Mouse (Mus musculus) neural tube, embryonic 12.5 days (tissue): Measurements from ENCODE around the gene Gm11567. TPM values are rescaled to one million over a fixed set of nuclear protein-coding genes. Genes with fewer than 3 reads are reported as not detected.
"Not testable (repeated sequence)": the region's sequence is repeated elsewhere in the genome, so short reads cannot be mapped to it uniquely, and the experiment has no call there.

Experiments used
- ATAC-seq: fragments of 200-750 bp; cut with Nextera tagmentation; 2 replicates; pipeline ENCODE4 v1.8.0; 2017; ENCODE audit warnings: low read depth, mild to moderate bottlenecking, moderate TSS enrichment, moderate library complexity; ENCODE audit not compliant: low FRiP score
- H3K27ac ChIP-seq: fragments of 300-500 bp; sonication (generic); 2 replicates; pipeline ENCODE4 v1.5.1; 2016
- H3K27me3 ChIP-seq: fragments of 300-500 bp; sonication (generic); replicated peaks from 2 replicates; pipeline ENCODE4 v1.6.1; 2016; ENCODE audit warnings: mild to moderate bottlenecking
- H3K36me3 ChIP-seq: fragments of 300-500 bp; sonication (generic); 2 replicates; pipeline ENCODE4 v1.6.1; 2016; ENCODE audit warnings: mild to moderate bottlenecking
- H3K4me1 ChIP-seq: fragments of 300-500 bp; sonication (generic); 2 replicates; pipeline ENCODE4 v1.6.1; 2016
- H3K4me2 ChIP-seq: fragments of 300-500 bp; sonication (generic); replicated peaks from 2 replicates; pipeline ENCODE4 v1.6.1; 2016; ENCODE audit warnings: mild to moderate bottlenecking
- H3K4me3 ChIP-seq: fragments of 300-500 bp; sonication (generic); 2 replicates; pipeline ENCODE4 v1.5.1; 2016
- H3K9ac ChIP-seq: fragments of 300-500 bp; sonication (generic); 2 replicates; pipeline ENCODE4 v1.6.1; 2016; ENCODE audit warnings: mild to moderate bottlenecking
- H3K9me3 ChIP-seq: fragments of 300-500 bp; sonication (generic); 2 replicates; pipeline ENCODE4 v1.6.1; 2016; ENCODE audit warnings: mild to moderate bottlenecking
- WGBS: fragments of 180-500 bp; shearing (Covaris S2); methylation state at CpG from one replicate; pipeline ENCODE4 v1.1.7; 2016; 5-methylcytosine and 5-hydroxymethylcytosine counted together
- polyA plus RNA-seq: library from polyadenylated mRNA; unstranded; fragments of >200 nt; fragmentation: Nextera tagmentation; extraction: Ambion mirVana; gene quantifications from 2 replicates; pipeline ENCODE4 v1.2.1, GENCODE M21; 2016

Gene Gm11567
- polyA plus RNA-seq: not detected in 2 replicates

DNA sequence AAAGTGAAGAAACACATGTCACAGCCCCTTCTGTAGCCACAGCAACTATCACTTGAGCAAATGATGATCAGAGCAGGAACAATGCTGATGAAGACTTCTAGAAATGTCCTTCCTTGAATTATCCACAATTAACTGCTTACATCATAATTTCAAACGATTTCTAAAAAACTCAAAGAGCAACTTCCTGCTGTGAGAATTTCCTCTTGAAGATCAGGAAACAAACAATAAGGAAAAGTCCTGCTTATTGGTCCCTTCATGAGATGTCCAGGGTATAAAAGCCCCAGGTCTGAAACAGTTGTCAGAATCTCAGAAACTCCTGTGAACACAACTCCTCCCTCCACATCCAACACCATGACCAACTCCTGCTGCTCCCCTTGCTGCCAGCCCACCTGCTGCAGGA, at the start of gene Gm11567:
Gm11567 (plus strand) TSS at position 301 of the 400 bp plus-strand sequence.
- H3K36me3 ChIP-seq, H3K4me2 ChIP-seq, H3K27ac ChIP-seq, H3K4me1 ChIP-seq, ATAC-seq, H3K9me3 ChIP-seq, H3K4me3 ChIP-seq, H3K27me3 ChIP-seq, H3K9ac ChIP-seq: not testable (repeated sequence)
- 47% methylated on average over 1 of the region's 1 CpGs for WGBS

DNA sequence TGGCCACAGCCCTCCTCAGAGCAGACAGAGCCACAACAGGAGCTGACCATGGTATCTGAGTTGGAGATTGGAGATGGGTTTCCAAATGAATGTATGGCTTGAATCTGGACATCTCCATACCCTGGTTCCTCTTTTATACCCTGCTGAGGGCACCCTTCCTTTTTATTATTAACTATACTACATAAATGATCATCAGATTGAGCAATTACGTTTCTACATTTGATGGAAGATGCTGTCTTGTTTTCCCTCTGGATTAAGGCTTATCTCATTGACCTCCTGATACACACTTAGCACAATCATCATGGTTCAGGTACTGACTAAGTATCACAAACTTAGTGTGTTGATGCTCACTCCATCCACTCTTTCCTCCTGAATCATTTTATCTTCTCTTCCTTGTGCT, 41.0 kb upstream of the Gm11567 start, which contains the start of gene 2300003K06Rik:
2300003K06Rik (minus strand) TSS at position 101 of the 400 bp plus-strand sequence.
- Histone ChIP-seq H3K4me2 (no peak within 1 kb of the TSS), H3K9ac (no peak within 1 kb of the TSS), H3K9me3 (no peaks in the 10 kb centered on the region), H3K36me3 (no peaks in the 10 kb centered on the region), H3K27ac (no peak within 1 kb of the TSS), H3K27me3 (no peaks in the 10 kb centered on the region), H3K4me1 (no peaks in the 10 kb centered on the region), H3K4me3 (no peak within 1 kb of the TSS)
- 84% methylated on average over 1 of the region's 1 CpGs for WGBS
- no peak for ATAC-seq

DNA sequence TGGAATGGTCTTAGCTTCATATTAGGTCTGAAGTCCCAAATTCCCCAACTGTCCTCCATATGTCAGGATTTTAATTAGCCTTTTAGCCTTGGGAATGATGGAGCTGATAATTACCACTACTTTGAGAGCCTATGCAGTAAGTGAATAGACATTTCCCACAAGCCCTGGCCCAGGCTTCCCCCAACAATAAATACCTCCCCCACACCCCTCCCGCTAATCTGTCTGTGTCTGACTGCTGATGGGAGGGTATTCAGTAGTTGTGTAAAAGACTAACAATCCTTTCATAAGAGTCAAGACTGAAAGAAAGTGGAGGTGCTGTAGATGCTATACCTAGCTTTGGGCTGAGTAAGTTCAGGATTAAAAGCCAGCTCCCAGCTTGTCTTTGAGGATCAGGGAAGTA, 36.8 kb upstream of the Gm11567 start:
- Histone ChIP-seq H3K4me1 (no peaks in the 10 kb centered on the region), H3K9ac (no peak overlapping the region), H3K4me2 (no peak overlapping the region), H3K36me3 (no peaks in the 10 kb centered on the region), H3K27me3 (no peaks in the 10 kb centered on the region), H3K9me3 (no peaks in the 10 kb centered on the region), H3K4me3 (no peak overlapping the region), H3K27ac (no peak overlapping the region)
- WGBS: 28% methylated on average over 1 of the region's 1 CpGs
- no peak for ATAC-seq

DNA sequence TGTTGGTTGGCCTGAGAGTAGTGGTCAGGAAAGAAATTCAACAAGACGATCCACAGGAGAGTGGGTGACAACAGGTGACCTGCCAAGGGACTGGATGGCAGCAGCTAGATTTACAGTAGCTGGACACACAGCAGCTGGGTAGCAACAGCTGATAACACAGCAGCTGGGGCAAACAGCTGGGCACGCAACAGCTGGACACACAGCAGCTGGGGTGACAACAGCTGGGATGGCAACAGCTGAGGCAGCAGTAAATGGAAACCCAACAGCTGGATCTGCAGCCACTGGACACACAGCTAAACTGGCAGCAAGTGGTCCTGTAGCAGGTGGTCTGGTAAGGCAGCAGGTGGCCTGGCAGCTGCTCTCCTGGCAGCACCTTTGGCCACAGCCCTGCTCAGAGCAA, 32.2 kb upstream of the Gm11567 start:
- Histone ChIP-seq H3K9me3 (no peaks in the 10 kb centered on the region), H3K27ac (no peak overlapping the region), H3K9ac (no peak overlapping the region), H3K4me2 (no peak overlapping the region), H3K4me1 (no peaks in the 10 kb centered on the region), H3K27me3 (no peaks in the 10 kb centered on the region), H3K4me3 (no peak overlapping the region), H3K36me3 (no peaks in the 10 kb centered on the region)
- WGBS: 86% methylated on average over 2 of the region's 2 CpGs
- no peak for ATAC-seq

DNA sequence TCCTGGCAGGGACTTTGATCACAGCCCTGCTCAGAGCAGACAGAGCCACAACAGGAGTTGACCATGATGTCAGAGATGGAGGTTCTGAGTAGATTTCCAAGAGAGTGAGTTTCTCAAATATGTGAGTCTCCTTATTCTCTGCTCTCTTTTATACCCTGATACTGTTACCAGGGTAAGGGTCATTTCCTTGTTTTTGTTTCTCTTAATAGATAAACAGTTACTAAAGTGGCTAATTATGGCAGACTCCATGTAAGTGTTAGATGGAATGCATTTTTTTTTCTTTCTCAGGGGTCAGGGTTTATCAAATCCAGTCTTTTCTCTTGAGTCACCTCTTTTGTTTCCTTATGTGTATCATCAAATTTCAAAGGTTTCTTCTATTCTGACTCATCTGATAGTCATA, 27.5 kb upstream of the Gm11567 start, which contains the start of gene Krtap4-16:
Krtap4-16 (minus strand) TSS at position 101 of the 400 bp plus-strand sequence.
- no peak within 1 kb of the TSS for H3K4me3 ChIP-seq
- H3K9ac ChIP-seq: no peak within 1 kb of the TSS
- no peak for ATAC-seq
- H3K9me3 ChIP-seq: no peaks in the 10 kb centered on the region
- H3K27me3 ChIP-seq: no peaks in the 10 kb centered on the region
- H3K27ac ChIP-seq: no peak within 1 kb of the TSS
- H3K4me2 ChIP-seq: no peak within 1 kb of the TSS
- no peaks in the 10 kb centered on the region for H3K4me1 ChIP-seq
- no peaks in the 10 kb centered on the region for H3K36me3 ChIP-seq

DNA sequence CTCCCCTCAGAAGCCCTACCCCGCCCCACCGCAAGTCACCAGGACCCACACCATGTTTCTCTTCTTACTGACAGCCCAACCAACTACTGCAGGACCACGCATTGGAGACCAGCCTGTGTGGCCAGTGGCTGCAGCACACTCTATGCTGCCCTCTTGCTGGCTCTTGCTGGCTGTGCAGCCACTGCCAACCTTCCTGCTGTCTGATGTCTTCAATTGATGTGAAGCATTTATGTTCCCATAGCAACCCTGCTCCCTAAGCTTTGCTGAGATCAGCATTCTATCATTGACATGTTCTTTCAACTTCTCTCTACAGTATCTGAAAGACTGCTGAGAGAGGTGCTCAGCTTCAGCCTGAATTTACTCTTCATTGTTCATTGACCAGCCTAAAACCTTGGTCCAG, 24.9 kb upstream of the Gm11567 start:
- no peak overlapping the region for H3K4me2 ChIP-seq
- H3K4me3 ChIP-seq: no peak overlapping the region
- WGBS: 62% methylated on average over 3 of the region's 3 CpGs
- H3K9me3 ChIP-seq: no peaks in the 10 kb centered on the region
- no peaks in the 10 kb centered on the region for H3K27me3 ChIP-seq
- H3K4me1 ChIP-seq: no peaks in the 10 kb centered on the region
- H3K9ac ChIP-seq: no peak overlapping the region
- H3K36me3 ChIP-seq: no peaks in the 10 kb centered on the region
- no peak for ATAC-seq
- H3K27ac ChIP-seq: no peak overlapping the region

DNA sequence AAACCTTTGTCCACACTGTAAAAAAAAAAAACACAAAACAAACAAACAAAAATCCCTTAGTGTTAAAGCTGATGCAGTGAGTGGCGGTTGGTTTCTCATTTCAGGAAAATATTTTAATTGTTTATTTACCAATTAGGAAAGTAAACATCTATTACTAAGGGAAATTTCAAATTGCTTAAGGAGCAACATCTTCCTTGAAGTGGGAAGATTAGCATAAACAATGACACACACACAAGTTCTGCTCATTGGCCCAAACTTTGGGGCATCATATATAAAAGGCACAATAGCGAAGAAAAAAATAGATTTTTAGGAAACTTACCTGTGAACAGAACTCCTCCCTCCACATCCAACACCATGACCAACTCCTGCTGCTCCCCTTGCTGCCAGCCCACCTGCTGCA, 21.4 kb upstream of the Gm11567 start, which contains the start of gene Gm11568:
Gm11568 (plus strand) TSS at position 301 of the 400 bp plus-strand sequence.
- Histone ChIP-seq H3K27ac (no peak within 1 kb of the TSS), H3K36me3 (no peaks in the 10 kb centered on the region), H3K27me3 (no peaks in the 10 kb centered on the region), H3K4me3 (no peak within 1 kb of the TSS), H3K9ac (no peak within 1 kb of the TSS), H3K4me2 (no peak within 1 kb of the TSS), H3K4me1 (no peaks in the 10 kb centered on the region), H3K9me3 (no peaks in the 10 kb centered on the region)
- 83% methylated on average over 2 of the region's 2 CpGs for WGBS
- no peak for ATAC-seq

DNA sequence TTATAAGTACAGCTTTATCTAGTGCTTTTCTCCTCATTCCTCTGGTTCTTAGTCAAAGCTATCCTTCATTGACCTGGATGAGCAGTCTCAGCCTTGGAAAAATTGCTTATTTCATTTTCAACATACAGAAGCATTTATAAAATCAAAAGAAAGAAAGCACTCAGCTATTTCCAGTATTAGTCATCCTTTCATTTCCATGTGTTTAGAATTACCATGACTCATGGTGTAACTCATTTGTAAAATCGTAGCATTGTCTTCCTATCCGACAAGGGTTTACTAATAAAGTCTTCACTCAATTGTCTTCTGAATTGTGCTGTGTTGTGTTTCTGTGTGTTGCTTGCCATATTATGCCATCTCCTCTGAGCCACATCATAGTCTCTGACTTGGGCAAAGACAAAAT, 20.2 kb upstream of the Gm11567 start:
- H3K4me2 ChIP-seq: no peak overlapping the region
- H3K9ac ChIP-seq: no peak overlapping the region
- no peaks in the 10 kb centered on the region for H3K27me3 ChIP-seq
- H3K27ac ChIP-seq: no peak overlapping the region
- no peaks in the 10 kb centered on the region for H3K36me3 ChIP-seq
- no peaks in the 10 kb centered on the region for H3K4me1 ChIP-seq
- no peak for ATAC-seq
- no peaks in the 10 kb centered on the region for H3K9me3 ChIP-seq
- H3K4me3 ChIP-seq: no peak overlapping the region
- WGBS: 91% methylated on average over 2 of the region's 2 CpGs

DNA sequence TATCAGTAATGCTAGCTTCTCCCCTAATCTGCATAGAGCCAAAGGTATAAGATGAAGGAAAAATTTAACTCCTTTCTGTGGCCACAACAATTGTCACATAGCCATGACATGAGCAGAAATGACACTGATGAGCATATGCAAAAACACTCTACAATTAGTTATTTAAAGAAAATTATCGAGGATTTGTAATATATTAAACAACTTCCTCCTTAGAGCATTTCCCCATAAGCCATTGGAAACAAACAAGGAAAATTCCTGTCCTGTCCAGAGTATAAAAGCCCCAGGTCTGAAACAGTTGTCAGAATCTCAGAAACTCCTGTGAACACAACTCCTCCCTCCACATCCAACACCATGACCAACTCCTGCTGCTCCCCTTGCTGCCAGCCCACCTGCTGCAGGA, 14.8 kb upstream of the Gm11567 start, which contains the start of gene Gm11559:
Gm11559 (plus strand) TSS at position 301 of the 400 bp plus-strand sequence.
- H3K9ac ChIP-seq, ATAC-seq, H3K4me3 ChIP-seq, H3K4me2 ChIP-seq, H3K27me3 ChIP-seq, H3K36me3 ChIP-seq, H3K27ac ChIP-seq, H3K9me3 ChIP-seq, H3K4me1 ChIP-seq: not testable (repeated sequence)
- WGBS: 67% methylated on average over 1 of the region's 1 CpGs

DNA sequence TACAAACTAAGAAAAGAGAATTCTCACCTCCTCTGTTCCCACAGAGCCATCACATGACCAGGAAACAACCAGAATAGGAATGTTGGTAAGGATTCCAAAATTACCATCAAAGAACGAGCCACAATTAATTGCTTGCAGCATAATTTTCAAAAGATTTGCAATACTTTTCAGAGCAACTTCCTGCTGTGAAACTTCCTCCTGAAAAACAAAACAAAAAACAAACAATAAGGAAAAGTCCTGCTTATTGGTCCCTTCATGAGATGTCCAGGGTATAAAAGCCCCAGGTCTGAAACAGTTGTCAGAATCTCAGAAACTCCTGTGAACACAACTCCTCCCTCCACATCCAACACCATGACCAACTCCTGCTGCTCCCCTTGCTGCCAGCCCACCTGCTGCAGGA, 5.9 kb upstream of the Gm11567 start, which contains the start of gene Krtap9-1:
Krtap9-1 (plus strand) TSS at position 301 of the 400 bp plus-strand sequence.
- not testable (repeated sequence) for H3K9ac ChIP-seq, H3K9me3 ChIP-seq, H3K4me2 ChIP-seq, ATAC-seq, H3K36me3 ChIP-seq, H3K27me3 ChIP-seq, H3K4me1 ChIP-seq, H3K4me3 ChIP-seq, H3K27ac ChIP-seq
- WGBS: 83% methylated on average over 1 of the region's 1 CpGs

DNA sequence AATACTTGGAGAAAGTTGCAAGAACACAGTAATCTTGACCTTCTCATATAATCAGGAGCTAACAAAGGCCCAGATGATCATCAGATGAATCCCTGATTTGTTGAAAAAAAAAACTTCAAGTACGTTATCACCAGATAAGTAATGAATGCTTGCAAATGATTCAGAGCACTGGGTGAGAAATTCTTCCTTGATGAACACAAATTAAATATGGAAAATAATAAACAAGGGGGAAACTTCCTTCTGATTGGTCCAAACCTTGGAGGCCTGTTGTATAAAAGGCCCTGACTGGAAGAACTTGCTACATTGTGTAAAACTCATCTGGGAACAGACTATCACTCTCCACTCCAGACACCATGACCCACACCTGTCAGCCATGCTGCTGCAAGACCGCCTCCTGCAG, 28.6 kb downstream of the Gm11567 start, which contains the start of gene Krtap31-1:
Krtap31-1 (plus strand) TSS at position 301 of the 400 bp plus-strand sequence.
- Histone ChIP-seq H3K4me3 (no peak within 1 kb of the TSS), H3K9ac (no peak within 1 kb of the TSS), H3K36me3 (no peaks in the 10 kb centered on the region), H3K27ac (no peak within 1 kb of the TSS), H3K9me3 (no peaks in the 10 kb centered on the region), H3K4me2 (no peak within 1 kb of the TSS), H3K4me1 (no peaks in the 10 kb centered on the region), H3K27me3 (no peaks in the 10 kb centered on the region)
- no peak for ATAC-seq
- 92% methylated on average over 2 of the region's 2 CpGs for WGBS

DNA sequence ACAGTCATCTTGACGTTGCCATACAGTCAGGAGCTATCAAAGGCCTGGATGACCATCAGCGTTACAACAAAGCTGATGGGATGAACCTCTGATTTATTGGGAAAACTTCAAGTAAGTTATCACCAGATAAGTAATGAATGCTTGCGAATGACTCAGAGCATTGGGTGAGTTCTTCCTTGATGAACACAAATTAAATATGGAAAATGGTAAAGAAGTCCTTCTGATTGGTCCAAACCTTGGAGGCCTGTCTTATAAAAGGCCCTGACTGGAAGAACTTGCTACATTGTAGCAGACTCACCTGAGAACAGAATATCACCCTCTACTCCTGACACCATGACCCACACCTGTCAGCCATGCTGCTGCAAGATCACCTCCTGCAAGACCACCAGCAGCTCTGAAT, 35.5 kb downstream of the Gm11567 start, which contains the start of gene Gm11565:
Gm11565 (plus strand) TSS at position 301 of the 400 bp plus-strand sequence.
- Histone ChIP-seq H3K27ac (no peak within 1 kb of the TSS), H3K9ac (no peak within 1 kb of the TSS), H3K9me3 (no peaks in the 10 kb centered on the region), H3K4me2 (no peak within 1 kb of the TSS), H3K4me1 (no peaks in the 10 kb centered on the region), H3K27me3 (no peaks in the 10 kb centered on the region), H3K36me3 (no peaks in the 10 kb centered on the region), H3K4me3 (no peak within 1 kb of the TSS)
- no peak for ATAC-seq
- 92% methylated on average over 3 of the region's 3 CpGs for WGBS
